Mouse (Mus musculus) intestine, embryonic 14.5 days (tissue): ENCODE measurements at regions not wholly inside any gene's neighbourhood (a gene's known extent, or its start where the extent isn't known, plus 50 kb on each side); places are given as distances from the start of the nearest gene placed in this dataset.
A peak's percentile ranks its signal among the peaks of the same experiment; 100 is the strongest.

Experiments used
- ATAC-seq: fragments of 200-750 bp; cut with Nextera tagmentation; replicated peaks from 2 replicates; pipeline ENCODE4 v1.8.0; 2017; ENCODE audit warnings: low read depth, moderate number of reproducible peaks, moderate TSS enrichment, moderate library complexity; ENCODE audit not compliant: low FRiP score, low TSS enrichment
- DNase-seq: peaks from one replicate; pipeline ENCODE4 v3.0.0-alpha.2; 2018; ENCODE audit warnings: low spot score
- H3K27ac ChIP-seq: fragments of 300-500 bp; sonication (generic); 2 replicates; pipeline ENCODE4 v1.5.1; 2014; ENCODE audit warnings: low read depth, mild to moderate bottlenecking, control low read depth
- H3K27me3 ChIP-seq: fragments of 300-500 bp; sonication (generic); replicated peaks from 2 replicates; pipeline ENCODE4 v1.6.1; 2014; ENCODE audit warnings: low read length, control low read depth; ENCODE audit not compliant: control insufficient read depth, insufficient read depth
- H3K36me3 ChIP-seq: fragments of 300-500 bp; sonication (generic); 2 replicates; pipeline ENCODE4 v1.6.1; 2014; ENCODE audit warnings: low read length, control low read depth; ENCODE audit not compliant: control insufficient read depth, insufficient read depth
- H3K4me1 ChIP-seq: fragments of 300-500 bp; sonication (generic); replicated peaks from 2 replicates; pipeline ENCODE4 v1.6.1; 2014; ENCODE audit warnings: low read length, control low read depth, mixed read lengths; ENCODE audit not compliant: control insufficient read depth, insufficient read depth
- H3K4me2 ChIP-seq: fragments of 300-500 bp; sonication (generic); 2 replicates; pipeline ENCODE4 v1.6.1; 2014; ENCODE audit warnings: low read length
- H3K4me3 ChIP-seq: fragments of 300-500 bp; sonication (generic); 2 replicates; pipeline ENCODE4 v1.5.1; 2014; ENCODE audit warnings: low read depth, low read length, control low read depth, mixed read lengths
- H3K9ac ChIP-seq: fragments of 300-500 bp; sonication (generic); 2 replicates; pipeline ENCODE4 v1.6.1; 2014; ENCODE audit warnings: mild to moderate bottlenecking, low read length
- H3K9me3 ChIP-seq: fragments of 300-500 bp; sonication (generic); 2 replicates; pipeline ENCODE4 v1.6.1; 2016; ENCODE audit warnings: low read length, control low read depth; ENCODE audit not compliant: control insufficient read depth
- WGBS: fragments of 180-500 bp; shearing (Covaris S2); extraction: QIAGEN DNeasy Blood & Tissue Kit; methylation state at CpG from one replicate; pipeline ENCODE4 v1.1.7; 2014; 5-methylcytosine and 5-hydroxymethylcytosine counted together

- Histone ChIP-seq H3K9ac (no peak overlapping the region), H3K4me3 (no peak overlapping the region), H3K36me3 (no peaks in the 10 kb centered on the region), H3K27ac (no peak overlapping the region), H3K4me1 (no peaks in the 10 kb centered on the region), H3K9me3 (no peaks in the 10 kb centered on the region), H3K27me3 (no peaks in the 10 kb centered on the region), H3K4me2 (no peak overlapping the region)
- 77% methylated on average over 2 of the region's 2 CpGs for WGBS
- DNase-seq (no peak), ATAC-seq (no peak)
These were observed 162.4 kb downstream of the Rsl24d1 start for GRCm38 (mm10) chr9:73275671-73276070.

- DNase-seq = no peak
- ATAC-seq = no peak
- Histone ChIP-seq H3K4me3 (no peak overlapping the region), H3K4me2 (no peak overlapping the region), H3K27ac (no peak overlapping the region), H3K9me3 (no peaks in the 10 kb centered on the region), H3K4me1 (no peaks in the 10 kb centered on the region), H3K36me3 (no peaks in the 10 kb centered on the region), H3K9ac (no peak overlapping the region), H3K27me3 (no peaks in the 10 kb centered on the region)
- WGBS = 84% methylated on average over 6 of the region's 6 CpGs
These were observed 182.1 kb downstream of the Rsl24d1 start for GRCm38 (mm10) chr9:73295287-73295686.

GRCm38 (mm10) chr9:73302156-73302918, 189.1 kb downstream of the Rsl24d1 start:
- no peak overlapping the region for H3K4me2 ChIP-seq
- H3K4me3 ChIP-seq = no peak overlapping the region
- 93% methylated on average over 5 of the region's 5 CpGs for WGBS
- ATAC-seq = no peak
- no peaks in the 10 kb centered on the region for H3K27me3 ChIP-seq
- no peaks in the 10 kb centered on the region for H3K36me3 ChIP-seq
- no peaks in the 10 kb centered on the region for H3K9me3 ChIP-seq
- no peaks in the 10 kb centered on the region for H3K4me1 ChIP-seq
- H3K27ac ChIP-seq = no peak overlapping the region
- H3K9ac ChIP-seq = no peak overlapping the region
- DNase-seq = no peak

- H3K4me1 ChIP-seq = peaks cover 5% of the 10 kb centered on the region; the same call in 1 of the 2 replicates
- H3K36me3 ChIP-seq = no peaks in the 10 kb centered on the region
- DNase-seq (no peak), ATAC-seq (no peak)
- no peak overlapping the region for H3K4me3 ChIP-seq
- 63% methylated on average over 1 of the region's 1 CpGs for WGBS
- H3K9ac ChIP-seq = no peak overlapping the region
- no peaks in the 10 kb centered on the region for H3K27me3 ChIP-seq
- H3K9me3 ChIP-seq = no peaks in the 10 kb centered on the region
- no peak overlapping the region for H3K4me2 ChIP-seq
- H3K27ac ChIP-seq = no peak overlapping the region
These were observed 203.8 kb downstream of the Rsl24d1 start for GRCm38 (mm10) chr9:73317048-73317447.

GRCm38 (mm10) chr9:73319704-73320307, 206.6 kb downstream of the Rsl24d1 start:
- H3K27ac ChIP-seq = peak overlapping the region; percentile 29; the same call in 1 of the 2 replicates
- H3K4me3 ChIP-seq = no peak overlapping the region
- ATAC-seq = peak; percentile 78
- no peak overlapping the region for H3K9ac ChIP-seq
- 26% methylated on average over 2 of the region's 2 CpGs for WGBS
- no peaks in the 10 kb centered on the region for H3K9me3 ChIP-seq
- no peak for DNase-seq
- no peaks in the 10 kb centered on the region for H3K27me3 ChIP-seq
- H3K36me3 ChIP-seq = no peaks in the 10 kb centered on the region
- H3K4me1 ChIP-seq = peaks cover 5% of the 10 kb centered on the region; the same call in 1 of the 2 replicates
- H3K4me2 ChIP-seq = no peak overlapping the region

GRCm38 (mm10) chr9:73331066-73331465, 217.8 kb downstream of the Rsl24d1 start:
- Histone ChIP-seq H3K27me3 (no peaks in the 10 kb centered on the region), H3K9me3 (no peaks in the 10 kb centered on the region), H3K36me3 (no peaks in the 10 kb centered on the region), H3K27ac (no peak overlapping the region), H3K9ac (no peak overlapping the region), H3K4me3 (no peak overlapping the region), H3K4me1 (no peaks in the 10 kb centered on the region), H3K4me2 (no peak overlapping the region)
- ATAC-seq (no peak), DNase-seq (no peak)

- Histone ChIP-seq H3K9ac (no peak overlapping the region), H3K27ac (no peak overlapping the region), H3K4me2 (no peak overlapping the region), H3K4me1 (no peaks in the 10 kb centered on the region), H3K36me3 (no peaks in the 10 kb centered on the region), H3K4me3 (no peak overlapping the region), H3K9me3 (no peaks in the 10 kb centered on the region), H3K27me3 (no peaks in the 10 kb centered on the region)
- ATAC-seq = no peak
- DNase-seq = no peak
- WGBS = 82% methylated on average over 5 of the region's 5 CpGs
These were observed 222.8 kb downstream of the Rsl24d1 start for GRCm38 (mm10) chr9:73336039-73336438.

GRCm38 (mm10) chr9:73337045-73337740, 224.0 kb downstream of the Rsl24d1 start:
- Histone ChIP-seq H3K9ac (no peak overlapping the region), H3K4me3 (no peak overlapping the region), H3K4me2 (no peak overlapping the region), H3K36me3 (no peaks in the 10 kb centered on the region), H3K9me3 (peaks cover 7% of the 10 kb centered on the region), H3K27ac (no peak overlapping the region), H3K4me1 (no peaks in the 10 kb centered on the region), H3K27me3 (no peaks in the 10 kb centered on the region)
- 65% methylated on average over 2 of the region's 2 CpGs for WGBS
- DNase-seq (no peak), ATAC-seq (no peak)
